Mouse (Mus musculus) hindbrain, embryonic 11.5 days (tissue): ENCODE results near the gene Nfib. TPM values are rescaled to one million over a fixed set of nuclear protein-coding genes. Genes with fewer than 3 reads are reported as not detected.

Source experiments
- ATAC-seq: fragments of 200-750 bp; cut with Nextera tagmentation; 2 replicates; pipeline ENCODE4 v1.8.0; 2017; ENCODE audit warnings: mild to moderate bottlenecking, moderate TSS enrichment, moderate library complexity; ENCODE audit not compliant: low FRiP score
- DNase-seq: peaks from one replicate; pipeline ENCODE4 v3.0.0-alpha.2; 2015; ENCODE audit warnings: low spot score
- H3K27ac ChIP-seq: fragments of 300-500 bp; sonication (generic); 2 replicates; pipeline ENCODE4 v1.5.1; 2014; ENCODE audit warnings: mild to moderate bottlenecking, low read depth, low read length
- H3K27me3 ChIP-seq: fragments of 300-500 bp; sonication (generic); 2 replicates; pipeline ENCODE4 v1.6.1; 2014; ENCODE audit warnings: mild to moderate bottlenecking, low read length, moderate library complexity, mixed read lengths; ENCODE audit not compliant: control insufficient read depth, insufficient read depth
- H3K36me3 ChIP-seq: fragments of 300-500 bp; sonication (generic); 2 replicates; pipeline ENCODE4 v1.6.1; 2014; ENCODE audit warnings: mild to moderate bottlenecking, low read length, moderate library complexity, mixed read lengths; ENCODE audit not compliant: control insufficient read depth, insufficient read depth
- H3K4me1 ChIP-seq: fragments of 300-500 bp; sonication (generic); replicated peaks from 2 replicates; pipeline ENCODE4 v1.6.1; 2014; ENCODE audit warnings: low read length, mixed read lengths; ENCODE audit not compliant: control insufficient read depth, insufficient read depth
- H3K4me2 ChIP-seq: fragments of 300-500 bp; sonication (generic); replicated peaks from 2 replicates; pipeline ENCODE4 v1.6.1; 2014; ENCODE audit warnings: mild to moderate bottlenecking, low read depth, low read length
- H3K4me3 ChIP-seq: fragments of 300-500 bp; sonication (generic); 2 replicates; pipeline ENCODE4 v1.5.1; 2014; ENCODE audit warnings: low read depth, low read length
- H3K9ac ChIP-seq: fragments of 300-500 bp; sonication (generic); 2 replicates; pipeline ENCODE4 v1.6.1; 2014; ENCODE audit warnings: low read depth, low read length
- H3K9me3 ChIP-seq: fragments of 300-500 bp; sonication (generic); 2 replicates; pipeline ENCODE4 v1.6.1; 2016; ENCODE audit warnings: low read length; ENCODE audit not compliant: control insufficient read depth
- WGBS: fragments of 180-500 bp; shearing (Covaris S2); extraction: QIAGEN DNeasy Blood & Tissue Kit; methylation state at CpG from one replicate; pipeline ENCODE4 v1.1.7; 2014; 5-methylcytosine and 5-hydroxymethylcytosine counted together
- polyA plus RNA-seq: library from polyadenylated mRNA; unstranded; fragments of >200 nt; fragmentation: Nextera tagmentation; extraction: Ambion mirVana; gene quantifications from 2 replicates; pipeline ENCODE4 v1.2.1, GENCODE M21; 2014

Nfib gene
- polyA plus RNA-seq, 1 experiment from 2014 or later, result 38.6 TPM

GRCm38 (mm10) chr4:82667271-82667872 is 38.2 kb downstream of the Nfib start:
- H3K36me3 ChIP-seq, result no peaks in the 10 kb centered on the region
- H3K27ac ChIP-seq, result no peak overlapping the region
- H3K4me3 ChIP-seq, result no peak overlapping the region
- H3K9me3 ChIP-seq, result no peaks in the 10 kb centered on the region
- ATAC-seq (no peak), DNase-seq (no peak)
- no peaks in the 10 kb centered on the region for H3K27me3 ChIP-seq
- H3K9ac ChIP-seq, result no peak overlapping the region
- 84% methylated on average over 3 of the region's 3 CpGs for WGBS
- H3K4me2 ChIP-seq, result no peak overlapping the region
- H3K4me1 ChIP-seq, result no peaks in the 10 kb centered on the region

- ATAC-seq, result no peak
- no peaks in the 10 kb centered on the region for H3K27me3 ChIP-seq
- no peak overlapping the region for H3K4me2 ChIP-seq
- no peaks in the 10 kb centered on the region for H3K36me3 ChIP-seq
- no peak overlapping the region for H3K9ac ChIP-seq
- 71% methylated on average over 7 of the region's 7 CpGs for WGBS
- H3K4me1 ChIP-seq, result no peaks in the 10 kb centered on the region
- no peak overlapping the region for H3K27ac ChIP-seq
- no peak for DNase-seq
- H3K4me3 ChIP-seq, result no peak overlapping the region
- no peaks in the 10 kb centered on the region for H3K9me3 ChIP-seq
Observed at GRCm38 (mm10) chr4:82664436-82664835, 41.1 kb downstream of the Nfib start.

GRCm38 (mm10) chr4:82663749-82664381 is 41.7 kb downstream of the Nfib start:
- no peak overlapping the region for H3K9ac ChIP-seq
- no peaks in the 10 kb centered on the region for H3K9me3 ChIP-seq
- no peaks in the 10 kb centered on the region for H3K36me3 ChIP-seq
- H3K4me3 ChIP-seq, result no peak overlapping the region
- no peak overlapping the region for H3K27ac ChIP-seq
- no peak overlapping the region for H3K4me2 ChIP-seq
- ATAC-seq (no peak), DNase-seq (no peak)
- 85% methylated on average over 6 of the region's 6 CpGs for WGBS
- H3K4me1 ChIP-seq, result no peaks in the 10 kb centered on the region
- H3K27me3 ChIP-seq, result no peaks in the 10 kb centered on the region

- no peaks in the 10 kb centered on the region for H3K4me1 ChIP-seq
- DNase-seq, result no peak
- no peaks in the 10 kb centered on the region for H3K36me3 ChIP-seq
- WGBS, result 82% methylated on average over 3 of the region's 3 CpGs
- no peak overlapping the region for H3K4me3 ChIP-seq
- H3K4me2 ChIP-seq, result no peak overlapping the region
- ATAC-seq, result no peak
- H3K9me3 ChIP-seq, result no peaks in the 10 kb centered on the region
- no peak overlapping the region for H3K9ac ChIP-seq
- no peaks in the 10 kb centered on the region for H3K27me3 ChIP-seq
- no peak overlapping the region for H3K27ac ChIP-seq
Observed at GRCm38 (mm10) chr4:82662626-82663025, 42.9 kb downstream of the Nfib start.

GRCm38 (mm10) chr4:82662222-82662621 is 43.3 kb downstream of the Nfib start:
- H3K4me2 ChIP-seq, result no peak overlapping the region
- H3K9ac ChIP-seq, result no peak overlapping the region
- no peaks in the 10 kb centered on the region for H3K27me3 ChIP-seq
- no peak overlapping the region for H3K4me3 ChIP-seq
- no peak overlapping the region for H3K27ac ChIP-seq
- H3K4me1 ChIP-seq, result no peaks in the 10 kb centered on the region
- WGBS, result 60% methylated on average over 9 of the region's 9 CpGs
- no peaks in the 10 kb centered on the region for H3K9me3 ChIP-seq
- no peaks in the 10 kb centered on the region for H3K36me3 ChIP-seq
- ATAC-seq (no peak), DNase-seq (no peak)

- no peak overlapping the region for H3K4me3 ChIP-seq
Observed at GRCm38 (mm10) chr4:82661215-82661614, 44.3 kb downstream of the Nfib start.

GRCm38 (mm10) chr4:82645679-82646078 is 59.9 kb downstream of the Nfib start:
- Histone ChIP-seq H3K9ac (no peak overlapping the region), H3K4me1 (no peaks in the 10 kb centered on the region), H3K4me3 (no peak overlapping the region), H3K36me3 (no peaks in the 10 kb centered on the region), H3K4me2 (no peak overlapping the region), H3K9me3 (no peaks in the 10 kb centered on the region), H3K27ac (no peak overlapping the region), H3K27me3 (no peaks in the 10 kb centered on the region)
- ATAC-seq, result no peak
- DNase-seq, result no peak
- WGBS, result 88% methylated on average over 5 of the region's 5 CpGs

More at GRCm38 (mm10) chr4:82661215-82661614, 44.3 kb downstream of the Nfib start:
- Histone ChIP-seq H3K27me3 (no peaks in the 10 kb centered on the region), H3K27ac (no peak overlapping the region), H3K9me3 (no peaks in the 10 kb centered on the region), H3K4me2 (no peak overlapping the region), H3K36me3 (no peaks in the 10 kb centered on the region), H3K4me1 (no peaks in the 10 kb centered on the region), H3K9ac (no peak overlapping the region)
- WGBS, result 82% methylated on average over 7 of the region's 7 CpGs
- DNase-seq (no peak), ATAC-seq (no peak)

- ATAC-seq (peak; percentile 54; the same call in 1 of the 2 replicates), DNase-seq (no peak)
- no peak overlapping the region for H3K4me3 ChIP-seq
- no peaks in the 10 kb centered on the region for H3K36me3 ChIP-seq
- no peak overlapping the region for H3K9ac ChIP-seq
- no peaks in the 10 kb centered on the region for H3K4me1 ChIP-seq
- no peak overlapping the region for H3K27ac ChIP-seq
- 71% methylated on average over 9 of the region's 9 CpGs for WGBS
- no peak overlapping the region for H3K4me2 ChIP-seq
- no peaks in the 10 kb centered on the region for H3K9me3 ChIP-seq
- no peaks in the 10 kb centered on the region for H3K27me3 ChIP-seq
Observed at GRCm38 (mm10) chr4:82644797-82645196, 60.8 kb downstream of the Nfib start.

GRCm38 (mm10) chr4:82643734-82644085 is 61.8 kb downstream of the Nfib start:
- Histone ChIP-seq H3K4me1 (no peaks in the 10 kb centered on the region), H3K27me3 (no peaks in the 10 kb centered on the region), H3K9me3 (no peaks in the 10 kb centered on the region), H3K4me2 (no peak overlapping the region), H3K36me3 (no peaks in the 10 kb centered on the region), H3K9ac (no peak overlapping the region), H3K27ac (no peak overlapping the region), H3K4me3 (no peak overlapping the region)
- WGBS, result 86% methylated on average over 5 of the region's 5 CpGs
- no peak for DNase-seq
- 0 out of 2 replicates have a peak, but pooled peaks have one; percentile 19 for ATAC-seq
